Mouse (Mus musculus) heart, embryonic 14.5 days (tissue): ENCODE results near the gene Lsm5. TPM values are rescaled to one million over a fixed set of nuclear protein-coding genes. Genes with fewer than 3 reads are reported as not detected.

Source experiments
- ATAC-seq: fragments of 200-750 bp; cut with Nextera tagmentation; 2 replicates; pipeline ENCODE4 v1.8.0; 2017; ENCODE audit warnings: low read depth, moderate TSS enrichment; ENCODE audit not compliant: insufficient number of reproducible peaks, insufficient read depth, low FRiP score
- H3K27ac ChIP-seq, 2 experiments: fragments of 200-500 bp in 1 of 2; fragments of 300-500 bp in 1 of 2; sonication (generic) in 1 of 2; replicated peaks in 1 of 2; 2 replicates each; pipeline ENCODE4 v1.5.1; 2012 to 2014; ENCODE audit warnings: low read depth in 2 of 2, low read length in 2 of 2, control low read depth in 1 of 2, mild to moderate bottlenecking in 1 of 2, mixed read lengths in 1 of 2; ENCODE audit not compliant: control insufficient read depth in 1 of 2, insufficient read depth in 1 of 2
- H3K27me3 ChIP-seq: fragments of 300-500 bp; sonication (generic); 2 replicates; pipeline ENCODE4 v1.6.1; 2014; ENCODE audit warnings: mild to moderate bottlenecking, low read length, control low read depth; ENCODE audit not compliant: control insufficient read depth, insufficient read depth
- H3K36me3 ChIP-seq: fragments of 300-500 bp; sonication (generic); 2 replicates; pipeline ENCODE4 v1.6.1; 2014; ENCODE audit warnings: mild to moderate bottlenecking, control low read depth, low read length, mixed read lengths; ENCODE audit not compliant: control insufficient read depth, insufficient read depth
- H3K4me1 ChIP-seq, 2 experiments: fragments of 200-500 bp in 1 of 2; fragments of 300-500 bp in 1 of 2; sonication (generic) in 1 of 2; 2 replicates each; pipeline ENCODE4 v1.6.1; 2012 to 2014; ENCODE audit warnings: low read length in 2 of 2, control low read depth in 1 of 2, mixed read lengths in 1 of 2; ENCODE audit not compliant: control insufficient read depth in 2 of 2, insufficient read depth in 2 of 2
- H3K4me2 ChIP-seq: fragments of 300-500 bp; sonication (generic); 2 replicates; pipeline ENCODE4 v1.6.1; 2014; ENCODE audit warnings: mild to moderate bottlenecking, low read length
- H3K4me3 ChIP-seq, 2 experiments: fragments of 200-500 bp in 1 of 2; fragments of 300-500 bp in 1 of 2; sonication (generic) in 1 of 2; 2 replicates each; pipeline ENCODE4 v1.5.1; 2012 to 2014; ENCODE audit warnings: low read length in 2 of 2, mild to moderate bottlenecking in 2 of 2, control low read depth in 1 of 2, low read depth in 1 of 2, moderate library complexity in 1 of 2; ENCODE audit not compliant: control insufficient read depth in 1 of 2, insufficient read depth in 1 of 2
- H3K9ac ChIP-seq: fragments of 300-500 bp; sonication (generic); 2 replicates; pipeline ENCODE4 v1.6.1; 2014; ENCODE audit warnings: mild to moderate bottlenecking, low read length
- H3K9me3 ChIP-seq: fragments of 300-500 bp; sonication (generic); 2 replicates; pipeline ENCODE4 v1.6.1; 2016; ENCODE audit warnings: low read length, control low read depth; ENCODE audit not compliant: control insufficient read depth
- WGBS: fragments of 180-500 bp; shearing (Covaris S2); extraction: QIAGEN DNeasy Blood & Tissue Kit; methylation state at CpG from one replicate; pipeline ENCODE4 v1.1.7; 2014; 5-methylcytosine and 5-hydroxymethylcytosine counted together
- polyA plus RNA-seq: library from polyadenylated mRNA; unstranded; fragments of >200 nt; fragmentation: Nextera tagmentation; extraction: Ambion mirVana; gene quantifications from 2 replicates; pipeline ENCODE4 v1.2.1, GENCODE M21; 2014

Gene Lsm5
- polyA plus RNA-seq, 1 experiment from 2014 or later, result 80.1 TPM

GRCm38 (mm10) chr6:56714574-56715269 is 10.2 kb upstream of the Lsm5 start, which contains the start of gene Avl9:
Avl9 (plus strand) TSS chr6:56714899.
- peak within 1 kb of the TSS; percentile 84 to 92 for H3K4me3 ChIP-seq
- no peaks in the 10 kb centered on the region for H3K9me3 ChIP-seq
- ATAC-seq, result peak; percentile 99
- peak within 1 kb of the TSS; percentile 71 for H3K4me2 ChIP-seq
- H3K4me1 ChIP-seq, result peaks cover 0 to 11% of the 10 kb centered on the region in 2 experiments; a peak in 2 of 4 replicates
- under 1% methylated on average over 63 of the region's 64 CpGs for WGBS
- H3K36me3 ChIP-seq, result no peaks in the 10 kb centered on the region
- H3K27ac ChIP-seq, result peak within 1 kb of the TSS; percentile 91
- no peaks in the 10 kb centered on the region for H3K27me3 ChIP-seq
- peak within 1 kb of the TSS; percentile 88 for H3K9ac ChIP-seq

GRCm38 (mm10) chr6:56714186-56714573 is 9.7 kb upstream of the Lsm5 start:
- H3K4me2 ChIP-seq, result peak overlapping the region; percentile 71
- no peak for ATAC-seq
- H3K27ac ChIP-seq, result no peak overlapping the region
- no peaks in the 10 kb centered on the region for H3K27me3 ChIP-seq
- H3K9me3 ChIP-seq, result no peaks in the 10 kb centered on the region
- WGBS, result 52% methylated on average over 7 of the region's 7 CpGs
- H3K4me1 ChIP-seq, result peaks cover 0 to 11% of the 10 kb centered on the region in 2 experiments; a peak in 2 of 4 replicates
- H3K4me3 ChIP-seq, result peak overlapping the region; percentile 84 to 92
- no peaks in the 10 kb centered on the region for H3K36me3 ChIP-seq
- H3K9ac ChIP-seq, result no peak overlapping the region

- Histone ChIP-seq H3K27me3 (no peaks in the 10 kb centered on the region), H3K4me3 (no peak overlapping the region), H3K9me3 (no peaks in the 10 kb centered on the region), H3K4me1 (no peaks in the 10 kb centered on the region), H3K9ac (no peak overlapping the region), H3K36me3 (no peaks in the 10 kb centered on the region), H3K27ac (no peak overlapping the region), H3K4me2 (no peak overlapping the region)
- no peak for ATAC-seq
- 83% methylated on average over 4 of the region's 4 CpGs for WGBS
These were observed 12.1 kb downstream of the Lsm5 start for GRCm38 (mm10) chr6:56692445-56692844.

- no peak for ATAC-seq
- no peaks in the 10 kb centered on the region for H3K36me3 ChIP-seq
- H3K27me3 ChIP-seq, result no peaks in the 10 kb centered on the region
- H3K4me1 ChIP-seq, result no peaks in the 10 kb centered on the region
- no peak overlapping the region for H3K27ac ChIP-seq
- no peak overlapping the region for H3K9ac ChIP-seq
- WGBS, result 4% methylated on average over 2 of the region's 2 CpGs
- no peak overlapping the region for H3K4me3 ChIP-seq
- no peaks in the 10 kb centered on the region for H3K9me3 ChIP-seq
- no peak overlapping the region for H3K4me2 ChIP-seq
These were observed 13.3 kb downstream of the Lsm5 start for GRCm38 (mm10) chr6:56691205-56691604.

- no peak for ATAC-seq
- Histone ChIP-seq H3K36me3 (no peaks in the 10 kb centered on the region), H3K27ac (no peak overlapping the region), H3K27me3 (no peaks in the 10 kb centered on the region), H3K9ac (no peak overlapping the region), H3K4me1 (no peaks in the 10 kb centered on the region), H3K4me2 (no peak overlapping the region), H3K9me3 (no peaks in the 10 kb centered on the region), H3K4me3 (no peak overlapping the region)
- 88% methylated on average over 3 of the region's 3 CpGs for WGBS
These were observed 16.3 kb downstream of the Lsm5 start for GRCm38 (mm10) chr6:56688238-56688637.

GRCm38 (mm10) chr6:56664410-56664809 is 40.1 kb downstream of the Lsm5 start:
- Histone ChIP-seq H3K27me3 (no peaks in the 10 kb centered on the region), H3K4me2 (no peak overlapping the region), H3K4me3 (no peak overlapping the region), H3K9ac (no peak overlapping the region), H3K36me3 (no peaks in the 10 kb centered on the region), H3K4me1 (no peaks in the 10 kb centered on the region), H3K27ac (no peak overlapping the region), H3K9me3 (no peaks in the 10 kb centered on the region)
- no peak for ATAC-seq
- WGBS, result 81% methylated on average over 3 of the region's 3 CpGs

- no peaks in the 10 kb centered on the region for H3K9me3 ChIP-seq
- H3K36me3 ChIP-seq, result no peaks in the 10 kb centered on the region
- no peak for ATAC-seq
- H3K4me2 ChIP-seq, result no peak overlapping the region
- no peak overlapping the region for H3K27ac ChIP-seq
- H3K4me1 ChIP-seq, result peaks cover 2 to 6% of the 10 kb centered on the region in 2 experiments; a peak in 1 of 4 replicates
- H3K4me3 ChIP-seq, result no peak overlapping the region
- no peak overlapping the region for H3K9ac ChIP-seq
- peaks cover 13% of the 10 kb centered on the region for H3K27me3 ChIP-seq
- 72% methylated on average over 8 of the region's 8 CpGs for WGBS
These were observed 49.1 kb downstream of the Lsm5 start for GRCm38 (mm10) chr6:56655393-56655792.
